Mouse (Mus musculus): ENCODE measurements around the gene Galnt7. TPM values are rescaled to one million over a fixed set of nuclear protein-coding genes. Genes with fewer than 3 reads are reported as not detected.

Gene Galnt7
- polyA plus RNA-seq, 1 experiment from 2014 or later: 3.2 TPM

GRCm38 (mm10) chr8:57636698-57637097, 16.1 kb downstream of the Galnt7 start:
- no peaks in the 10 kb centered on the region for H3K36me3 ChIP-seq (replicated peaks; ENCODE audit: insufficient read depth, low read length)
- H3K27me3 ChIP-seq (ENCODE audit: insufficient read depth, low read length): no peaks in the 10 kb centered on the region
- ATAC-seq (no peak), DNase-seq (no peak)
- H3K9ac ChIP-seq (replicated peaks): no peak overlapping the region
- H3K4me1 ChIP-seq (ENCODE audit: insufficient read depth): no peaks in the 10 kb centered on the region
- no peaks in the 10 kb centered on the region for H3K9me3 ChIP-seq (ENCODE audit: low read length)
- H3K4me2 ChIP-seq (ENCODE audit: low read depth, low read length): no peak overlapping the region
- TF ChIP-seq EP300 (IDR thresholded peaks at IDR 0.05; ENCODE audit: low read depth): no peak
- no peak for TF ChIP-seq CTCF (IDR thresholded peaks at IDR 0.05; ENCODE audit: low read depth)
- no peak overlapping the region for H3K4me3 ChIP-seq (ENCODE audit: low read depth, low read length)
- 68% methylated on average over 11 of the region's 11 CpGs for WGBS (ENCODE audit: insufficient replicate concordance)
- no peak overlapping the region for H3K27ac ChIP-seq (ENCODE audit: low read depth)

- H3K4me3 ChIP-seq (ENCODE audit: low read depth, low read length): no peak overlapping the region
- no peak overlapping the region for H3K9ac ChIP-seq (replicated peaks)
- no peaks in the 10 kb centered on the region for H3K27me3 ChIP-seq (ENCODE audit: insufficient read depth, low read length)
- DNase-seq (no peak), ATAC-seq (no peak)
- no peaks in the 10 kb centered on the region for H3K4me1 ChIP-seq (ENCODE audit: insufficient read depth)
- no peaks in the 10 kb centered on the region for H3K9me3 ChIP-seq (ENCODE audit: low read length)
- 46% methylated on average over 3 of the region's 3 CpGs for WGBS (ENCODE audit: insufficient replicate concordance)
- H3K27ac ChIP-seq (ENCODE audit: low read depth): no peak overlapping the region
- H3K4me2 ChIP-seq (ENCODE audit: low read depth, low read length): no peak overlapping the region
- no peaks in the 10 kb centered on the region for H3K36me3 ChIP-seq (replicated peaks; ENCODE audit: insufficient read depth, low read length)
- TF ChIP-seq CTCF (IDR thresholded peaks at IDR 0.05; ENCODE audit: low read depth): no peak
- TF ChIP-seq EP300 (IDR thresholded peaks at IDR 0.05; ENCODE audit: low read depth): no peak
These were observed 16.6 kb downstream of the Galnt7 start for GRCm38 (mm10) chr8:57636281-57636680.

- H3K4me1 ChIP-seq (ENCODE audit: insufficient read depth): no peaks in the 10 kb centered on the region
These were observed 21.1 kb downstream of the Galnt7 start for GRCm38 (mm10) chr8:57631780-57632179.

GRCm38 (mm10) chr8:57630148-57630547, 22.7 kb downstream of the Galnt7 start:
- no peak overlapping the region for H3K4me2 ChIP-seq (ENCODE audit: low read depth, low read length)
- no peak overlapping the region for H3K4me3 ChIP-seq (ENCODE audit: low read depth, low read length)
- TF ChIP-seq CTCF (IDR thresholded peaks at IDR 0.05; ENCODE audit: low read depth) (no peak), EP300 (IDR thresholded peaks at IDR 0.05; ENCODE audit: low read depth) (no peak)
- H3K27me3 ChIP-seq (ENCODE audit: insufficient read depth, low read length): no peaks in the 10 kb centered on the region
- no peak overlapping the region for H3K9ac ChIP-seq (replicated peaks)
- WGBS (ENCODE audit: insufficient replicate concordance): 79% methylated on average over 8 of the region's 8 CpGs
- DNase-seq: no peak
- H3K27ac ChIP-seq (ENCODE audit: low read depth): no peak overlapping the region
- H3K9me3 ChIP-seq (ENCODE audit: low read length): no peaks in the 10 kb centered on the region
- no peaks in the 10 kb centered on the region for H3K4me1 ChIP-seq (ENCODE audit: insufficient read depth)
- no peaks in the 10 kb centered on the region for H3K36me3 ChIP-seq (replicated peaks; ENCODE audit: insufficient read depth, low read length)
- ATAC-seq: no peak

More at GRCm38 (mm10) chr8:57631780-57632179, 21.1 kb downstream of the Galnt7 start:
- Histone ChIP-seq H3K9me3 (ENCODE audit: low read length) (no peaks in the 10 kb centered on the region), H3K4me3 (ENCODE audit: low read depth, low read length) (no peak overlapping the region), H3K27ac (ENCODE audit: low read depth) (no peak overlapping the region), H3K4me2 (ENCODE audit: low read depth, low read length) (no peak overlapping the region), H3K27me3 (ENCODE audit: insufficient read depth, low read length) (no peaks in the 10 kb centered on the region), H3K9ac (replicated peaks) (no peak overlapping the region), H3K36me3 (replicated peaks; ENCODE audit: insufficient read depth, low read length) (no peaks in the 10 kb centered on the region)
- TF ChIP-seq EP300 (IDR thresholded peaks at IDR 0.05; ENCODE audit: low read depth) (no peak), CTCF (IDR thresholded peaks at IDR 0.05; ENCODE audit: low read depth) (no peak)
- no peak for ATAC-seq
- DNase-seq: no peak
- 83% methylated on average over 7 of the region's 7 CpGs for WGBS (ENCODE audit: insufficient replicate concordance)

- WGBS (ENCODE audit: insufficient replicate concordance): 66% methylated on average over 6 of the region's 6 CpGs
- H3K27me3 ChIP-seq (ENCODE audit: insufficient read depth, low read length): no peaks in the 10 kb centered on the region
- H3K4me1 ChIP-seq (ENCODE audit: insufficient read depth): no peaks in the 10 kb centered on the region
- H3K27ac ChIP-seq (ENCODE audit: low read depth): no peak overlapping the region
- no peaks in the 10 kb centered on the region for H3K9me3 ChIP-seq (ENCODE audit: low read length)
- no peak overlapping the region for H3K9ac ChIP-seq (replicated peaks)
- no peak for TF ChIP-seq CTCF (IDR thresholded peaks at IDR 0.05; ENCODE audit: low read depth)
- no peak for TF ChIP-seq EP300 (IDR thresholded peaks at IDR 0.05; ENCODE audit: low read depth)
- no peak overlapping the region for H3K4me2 ChIP-seq (ENCODE audit: low read depth, low read length)
- no peaks in the 10 kb centered on the region for H3K36me3 ChIP-seq (replicated peaks; ENCODE audit: insufficient read depth, low read length)
- DNase-seq (no peak), ATAC-seq (no peak)
- no peak overlapping the region for H3K4me3 ChIP-seq (ENCODE audit: low read depth, low read length)
These were observed 23.8 kb downstream of the Galnt7 start for GRCm38 (mm10) chr8:57628787-57629664.

GRCm38 (mm10) chr8:57627946-57628786, 24.7 kb downstream of the Galnt7 start:
- Histone ChIP-seq H3K9ac (replicated peaks) (no peak overlapping the region), H3K9me3 (ENCODE audit: low read length) (no peaks in the 10 kb centered on the region), H3K27ac (ENCODE audit: low read depth) (no peak overlapping the region), H3K4me2 (ENCODE audit: low read depth, low read length) (no peak overlapping the region), H3K27me3 (ENCODE audit: insufficient read depth, low read length) (no peaks in the 10 kb centered on the region), H3K4me3 (ENCODE audit: low read depth, low read length) (no peak overlapping the region), H3K36me3 (replicated peaks; ENCODE audit: insufficient read depth, low read length) (no peaks in the 10 kb centered on the region), H3K4me1 (ENCODE audit: insufficient read depth) (no peaks in the 10 kb centered on the region)
- WGBS (ENCODE audit: insufficient replicate concordance): 65% methylated on average over 5 of the region's 5 CpGs
- no peak for DNase-seq
- no peak for TF ChIP-seq CTCF (IDR thresholded peaks at IDR 0.05; ENCODE audit: low read depth)
- no peak for TF ChIP-seq EP300 (IDR thresholded peaks at IDR 0.05; ENCODE audit: low read depth)
- ATAC-seq: no peak
